Mouse (Mus musculus) CH12F3 (cell line): ENCODE measurements around the gene Actr8.

Experiments used
- in situ Hi-C: fragments of 300-500 bp; cut with MboI; formaldehyde crosslinking; loops from 2 replicates; pipeline ENCODE4 v1.14.3; 2020; ENCODE audit warnings: low sequenced_read_pairs

The Actr8 gene

GRCm38 (mm10) chr14:29994976-29995375 is 16.8 kb downstream of the Actr8 start:
- in situ Hi-C loops: no loop called here

DNA sequence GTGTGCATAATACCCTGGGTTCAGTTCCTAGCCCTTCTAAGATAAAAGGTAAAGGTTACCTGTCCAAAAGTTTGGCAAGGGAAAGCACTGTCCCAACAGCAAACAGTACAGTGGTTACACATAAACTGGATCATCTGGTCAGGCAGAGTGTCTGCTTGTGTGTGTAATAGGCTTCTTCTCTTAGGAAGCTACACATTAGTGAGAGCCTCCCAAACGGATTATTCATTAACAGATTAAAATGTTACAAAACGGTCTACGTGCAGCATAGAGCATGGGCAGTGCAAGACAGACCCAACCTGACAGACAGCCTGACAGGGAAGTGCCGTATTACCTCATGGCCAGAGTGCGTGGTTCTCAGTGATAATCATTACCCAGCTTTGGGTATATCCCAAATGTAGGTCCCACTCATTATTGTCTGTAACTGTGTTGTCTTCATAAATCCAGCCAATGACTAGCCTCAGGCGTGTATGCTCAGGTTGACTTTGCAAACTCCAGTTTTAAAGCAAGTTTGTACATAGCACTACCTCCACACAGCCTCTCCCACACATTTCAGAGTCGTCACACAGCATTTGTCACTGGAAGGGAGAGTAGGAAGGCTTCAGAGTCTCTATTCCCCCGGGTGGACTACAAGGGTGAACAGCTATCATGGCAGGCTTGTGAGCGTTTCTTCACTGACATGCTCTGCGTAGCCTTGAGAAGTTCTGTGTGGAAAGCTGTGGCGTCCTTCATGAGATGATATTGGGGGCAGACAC is 18.0 kb downstream of the Actr8 start:
- in situ Hi-C loops: no loop called here

DNA sequence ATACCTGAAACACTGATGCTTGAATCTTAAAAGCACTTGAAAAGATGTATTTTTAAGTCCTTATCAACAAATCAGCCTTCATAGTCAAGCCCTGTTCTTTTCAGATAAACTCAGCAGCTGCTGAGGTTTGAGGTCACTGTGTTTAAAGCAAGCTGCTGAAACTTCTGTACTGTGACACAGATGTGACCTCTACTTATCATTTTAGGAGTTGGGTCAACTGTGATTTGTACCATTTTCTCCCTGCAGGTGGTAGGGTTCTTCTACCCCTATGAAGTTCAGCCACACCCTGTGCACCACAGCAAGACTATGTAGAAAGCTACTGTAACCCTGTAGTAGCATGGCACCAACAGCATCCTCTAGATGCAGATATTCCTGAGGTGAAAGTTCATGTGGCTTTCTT is 19.2 kb downstream of the Actr8 start:
- in situ Hi-C loops: no loop called here

- in situ Hi-C loops: no loop called here
These were observed 20.8 kb downstream of the Actr8 start for GRCm38 (mm10) chr14:29998747-29999474.

DNA sequence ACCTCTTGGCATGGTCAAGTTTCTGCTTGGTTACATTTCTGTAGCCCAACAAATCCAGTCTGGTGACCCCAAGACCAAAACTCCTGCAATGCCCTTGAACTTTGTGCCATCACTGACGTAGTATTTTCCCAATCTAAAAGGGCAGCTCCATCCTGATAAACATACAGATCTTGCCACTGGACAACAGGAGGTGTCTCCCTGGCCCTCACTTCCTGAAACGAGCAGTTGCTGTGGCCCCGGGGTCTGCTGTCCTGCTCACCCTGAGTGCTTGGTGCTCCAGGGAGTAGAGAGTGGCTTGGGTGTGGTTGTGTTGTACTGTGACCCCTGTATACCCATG is 21.3 kb downstream of the Actr8 start:
- in situ Hi-C loops: no loop called here

DNA sequence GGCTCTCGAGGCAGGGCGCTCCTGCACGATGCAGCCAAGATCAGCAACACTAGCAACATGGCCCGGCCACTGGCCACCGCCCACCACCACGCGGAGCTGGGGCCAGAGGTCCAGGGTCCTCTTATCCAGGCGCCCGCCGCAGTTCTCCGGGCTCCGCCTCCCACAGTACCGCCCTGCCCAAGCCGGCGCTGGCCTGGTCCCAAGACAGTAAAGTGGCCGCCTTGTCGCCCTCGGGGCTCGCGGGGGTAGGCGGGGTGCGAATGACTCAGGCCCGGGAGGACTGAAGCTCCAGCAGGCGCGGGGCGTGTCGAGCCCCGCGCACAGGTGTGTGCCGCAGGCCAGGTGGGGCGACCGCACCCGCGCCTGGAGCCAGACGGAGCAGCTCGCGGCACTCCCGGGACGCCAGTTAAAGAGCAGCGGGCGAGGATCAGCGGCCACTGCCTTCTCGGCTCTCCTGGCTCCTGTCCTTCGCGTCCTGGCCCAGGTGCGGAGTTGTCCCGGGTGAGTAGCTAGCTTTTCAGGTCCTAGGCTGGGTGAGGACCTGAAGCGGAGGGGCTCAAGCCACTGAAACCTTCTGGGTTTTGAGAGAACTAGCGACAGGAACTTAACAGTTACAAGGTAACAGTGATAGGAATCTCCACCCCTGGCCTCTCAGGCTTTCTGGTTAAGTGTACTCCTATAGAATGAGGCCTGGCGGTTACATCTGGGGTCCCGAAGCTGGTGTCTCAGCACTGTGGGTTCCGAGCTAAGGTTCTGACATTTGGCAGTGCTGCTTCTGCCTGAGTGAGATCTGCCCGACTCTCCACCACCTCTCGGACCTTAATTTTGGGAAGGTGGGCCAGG is 30.8 kb downstream of the Actr8 start, which contains the start of the genes Il17rb and Chdh:
Gene Il17rb, minus strand, starts transcription at position 164 of the 843 bp plus-strand sequence.
Gene Chdh, plus strand, starts transcription at position 291 of the 843 bp plus-strand sequence.
- in situ Hi-C loops: no loop called here

DNA sequence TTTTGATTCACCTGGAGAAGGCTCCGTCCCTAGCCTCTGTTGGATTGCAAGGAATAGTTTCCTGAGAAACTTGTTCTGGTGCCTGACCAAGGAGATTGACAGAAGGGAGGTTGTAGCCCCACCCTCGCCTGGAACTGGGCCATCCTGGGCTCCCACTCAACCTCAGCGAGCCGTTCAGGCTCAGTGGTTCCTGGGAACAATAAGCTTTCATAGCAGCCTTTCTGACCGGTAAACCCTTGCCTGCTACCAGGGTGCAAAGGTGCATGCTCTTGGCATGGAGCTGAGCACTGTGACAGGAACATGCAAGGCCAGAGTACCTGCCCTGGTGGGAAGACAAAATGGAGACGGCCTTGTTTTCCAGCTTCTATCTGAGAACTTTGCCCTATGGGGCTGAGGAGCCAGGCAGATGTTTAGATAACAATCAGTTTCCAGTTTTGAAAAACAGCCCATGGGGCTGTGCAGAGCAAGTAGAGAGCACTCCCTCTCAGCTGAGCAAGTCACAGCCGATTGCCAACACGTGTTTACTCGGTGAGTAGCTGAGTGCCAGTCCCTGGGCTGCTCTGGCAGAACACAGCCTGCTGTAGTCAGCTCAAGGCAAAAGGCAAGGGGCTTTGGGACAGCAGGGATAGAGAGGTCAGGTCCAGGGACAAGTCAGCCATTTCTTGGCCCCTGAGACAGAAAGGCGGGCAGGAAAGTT is 31.9 kb downstream of the Actr8 start:
- in situ Hi-C loops: no loop called here

- in situ Hi-C loops: no loop called here
These were observed 33.9 kb downstream of the Actr8 start for GRCm38 (mm10) chr14:30011886-30012560.

DNA sequence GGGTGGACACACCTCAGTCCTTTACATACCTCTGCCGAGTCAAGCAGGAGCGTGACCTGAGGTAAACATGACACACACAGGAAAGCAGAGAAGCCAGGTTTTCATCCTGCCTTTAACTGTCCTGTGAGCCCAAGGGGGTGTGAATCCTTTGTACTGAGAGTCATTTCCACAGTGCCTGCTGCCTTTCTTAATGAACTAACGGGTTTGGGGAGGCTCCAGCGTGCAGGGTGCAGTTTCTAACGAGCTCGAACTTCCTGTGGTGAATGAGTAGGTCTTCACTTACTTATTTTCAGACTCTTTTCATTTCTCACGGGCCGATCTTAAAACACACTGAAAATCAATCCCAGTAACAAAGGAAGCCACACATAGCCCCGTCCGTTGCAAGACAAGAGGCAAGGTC is 36.4 kb downstream of the Actr8 start:
- in situ Hi-C loops: no loop called here

DNA sequence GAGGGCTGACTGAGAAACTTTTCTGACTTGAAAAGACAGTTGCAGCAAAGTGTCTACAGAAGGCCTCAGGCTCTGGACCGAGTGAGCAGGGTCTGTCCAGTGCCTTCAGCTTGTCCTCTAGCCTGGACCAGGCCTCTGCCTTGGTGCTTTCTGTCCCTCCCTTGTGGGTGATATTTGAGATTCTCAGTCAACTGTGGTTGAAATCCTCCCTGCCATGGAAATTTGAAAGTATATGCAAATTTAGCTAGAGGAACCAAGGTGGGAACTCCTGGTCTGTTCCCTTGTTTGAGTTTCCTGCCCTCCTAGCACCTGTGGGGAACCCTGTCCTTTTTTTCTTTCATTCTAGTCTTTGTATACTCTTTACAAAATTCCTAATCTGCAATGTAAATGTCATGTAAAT is 36.9 kb downstream of the Actr8 start:
- in situ Hi-C loops: no loop called here

GRCm38 (mm10) chr14:30016666-30017065 is 38.5 kb downstream of the Actr8 start:
- in situ Hi-C loops: no loop called here

DNA sequence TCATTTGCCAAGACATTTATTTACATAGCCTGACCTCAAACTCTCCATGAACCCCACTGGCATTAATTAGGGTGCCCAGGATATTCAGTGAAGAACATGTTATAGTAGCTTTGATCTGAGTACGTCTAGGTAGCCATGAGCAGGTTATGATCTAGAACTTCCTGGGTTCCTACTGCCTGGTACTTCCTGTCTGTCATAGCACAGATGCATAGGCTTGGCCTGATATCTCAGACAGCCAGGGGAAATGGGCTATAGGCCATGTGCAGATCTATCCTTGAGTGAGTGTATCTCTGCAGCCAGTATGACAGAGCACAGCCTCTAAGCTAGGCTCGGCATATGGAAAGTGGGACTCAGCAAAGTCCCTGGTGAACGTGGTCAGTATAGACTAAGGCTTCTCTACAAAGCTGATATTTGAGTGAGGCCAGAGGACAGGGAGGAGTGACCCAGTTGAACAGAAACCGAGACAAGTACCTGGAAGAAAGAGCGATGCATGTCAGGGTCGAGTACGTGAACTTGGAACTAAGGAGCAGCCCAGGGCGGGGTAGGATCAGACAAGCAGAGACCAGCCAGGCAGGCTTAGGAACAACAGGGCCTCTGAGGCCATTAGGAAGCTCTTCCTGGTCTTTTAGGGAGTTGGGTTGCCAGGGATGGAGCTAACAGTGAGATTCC is 39.8 kb downstream of the Actr8 start:
- in situ Hi-C loops: no loop called here

DNA sequence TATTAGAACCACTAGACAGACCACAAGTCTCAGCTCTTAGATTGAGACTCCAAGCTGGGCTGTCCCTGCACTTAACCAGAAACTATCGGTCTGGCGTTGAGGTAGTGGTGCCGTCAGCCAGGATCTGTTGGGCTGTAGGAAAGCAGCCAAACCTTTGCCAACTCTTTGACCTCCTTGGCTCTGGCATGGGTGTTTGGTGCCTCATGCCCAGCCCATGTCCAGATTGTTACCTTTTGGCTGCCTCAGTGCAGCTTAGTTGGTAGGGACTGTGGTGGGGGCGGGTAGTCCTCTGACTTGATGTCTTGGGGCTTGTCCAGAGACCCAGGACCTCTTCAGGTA is 40.3 kb downstream of the Actr8 start:
- in situ Hi-C loops: no loop called here

GRCm38 (mm10) chr14:30018846-30019245 is 40.7 kb downstream of the Actr8 start:
- in situ Hi-C loops: no loop called here

DNA sequence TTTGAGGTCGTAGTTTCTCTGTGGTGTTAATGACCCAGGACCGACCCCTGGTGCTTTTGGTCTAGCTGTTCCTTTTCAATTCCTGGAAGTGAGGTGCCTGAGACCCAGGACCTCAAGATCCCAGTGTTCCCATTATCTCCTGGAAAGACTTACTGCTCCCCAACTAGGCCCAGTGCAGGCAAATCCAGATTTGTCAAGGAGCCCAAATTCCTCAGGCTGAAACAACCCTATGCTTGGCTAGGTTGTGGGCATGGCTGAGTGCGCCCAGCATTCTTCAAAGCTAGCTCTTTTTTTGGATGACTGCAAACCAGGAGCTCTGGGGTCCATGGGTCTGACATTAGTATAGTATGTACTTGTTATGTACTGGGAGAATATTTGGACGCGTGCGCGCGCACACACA is 41.2 kb downstream of the Actr8 start:
- in situ Hi-C loops: no loop called here

GRCm38 (mm10) chr14:30019792-30020575 is 41.8 kb downstream of the Actr8 start:
- in situ Hi-C loops: no loop called here

- in situ Hi-C loops: no loop called here
These were observed 44.3 kb downstream of the Actr8 start for GRCm38 (mm10) chr14:30022471-30022870.

GRCm38 (mm10) chr14:30024387-30024786 is 46.2 kb downstream of the Actr8 start:
- in situ Hi-C loops: no loop called here

- in situ Hi-C loops: no loop called here
These were observed 49.2 kb downstream of the Actr8 start for GRCm38 (mm10) chr14:30027378-30027777.
